Mouse (Mus musculus) limb, embryonic 11.5 days (tissue): Measurements from ENCODE around the gene Pced1b. TPM values are rescaled to one million over a fixed set of nuclear protein-coding genes. Genes with fewer than 3 reads are reported as not detected.

Source experiments
- ATAC-seq: fragments of 200-750 bp; cut with Nextera tagmentation; 2 replicates; pipeline ENCODE4 v1.8.0; 2017; ENCODE audit warnings: low read depth; ENCODE audit not compliant: insufficient number of reproducible peaks, low FRiP score, low TSS enrichment
- DNase-seq: peaks from one replicate; pipeline ENCODE4 v3.0.0-alpha.2; 2015; ENCODE audit warnings: low spot score
- H3K27ac ChIP-seq: fragments of 300-500 bp; sonication (generic); replicated peaks from 2 replicates; pipeline ENCODE4 v1.5.1; 2014; ENCODE audit warnings: low read depth, mild to moderate bottlenecking, low read length
- H3K27me3 ChIP-seq: fragments of 300-500 bp; sonication (generic); 2 replicates; pipeline ENCODE4 v1.6.1; 2014; ENCODE audit warnings: mild to moderate bottlenecking, low read length, mixed read lengths; ENCODE audit not compliant: control insufficient read depth, insufficient read depth
- H3K36me3 ChIP-seq: fragments of 300-500 bp; sonication (generic); 2 replicates; pipeline ENCODE4 v1.6.1; 2014; ENCODE audit warnings: mild to moderate bottlenecking, low read length, moderate library complexity, mixed read lengths; ENCODE audit not compliant: control insufficient read depth, insufficient read depth
- H3K4me1 ChIP-seq: fragments of 300-500 bp; sonication (generic); 2 replicates; pipeline ENCODE4 v1.6.1; 2014; ENCODE audit warnings: low read length, mixed read lengths; ENCODE audit not compliant: control insufficient read depth, insufficient read depth
- H3K4me2 ChIP-seq: fragments of 300-500 bp; sonication (generic); 2 replicates; pipeline ENCODE4 v1.6.1; 2014; ENCODE audit warnings: low read depth, mild to moderate bottlenecking, moderate library complexity; ENCODE audit not compliant: severe bottlenecking
- H3K4me3 ChIP-seq: fragments of 300-500 bp; sonication (generic); 2 replicates; pipeline ENCODE4 v1.5.1; 2014; ENCODE audit warnings: low read depth, low read length
- H3K9ac ChIP-seq: fragments of 300-500 bp; sonication (generic); 2 replicates; pipeline ENCODE4 v1.6.1; 2014; ENCODE audit warnings: mild to moderate bottlenecking, low read length
- H3K9me3 ChIP-seq: fragments of 300-500 bp; sonication (generic); 2 replicates; pipeline ENCODE4 v1.6.1; 2016; ENCODE audit warnings: low read length; ENCODE audit not compliant: control insufficient read depth
- WGBS: fragments of 180-500 bp; shearing (Covaris S2); extraction: QIAGEN DNeasy Blood & Tissue Kit; methylation state at CpG from one replicate; pipeline ENCODE4 v1.1.7; 2014; 5-methylcytosine and 5-hydroxymethylcytosine counted together
- polyA plus RNA-seq: library from polyadenylated mRNA; unstranded; fragments of >200 nt; fragmentation: Nextera tagmentation; extraction: Ambion mirVana; gene quantifications from 2 replicates; pipeline ENCODE4 v1.2.1, GENCODE M21; 2014

Gene Pced1b
- polyA plus RNA-seq, 1 experiment from 2014 or later = 4.2 TPM

- Histone ChIP-seq H3K4me1 (no peaks in the 10 kb centered on the region), H3K9ac (no peak overlapping the region), H3K36me3 (no peaks in the 10 kb centered on the region), H3K4me3 (no peak overlapping the region), H3K27me3 (no peaks in the 10 kb centered on the region), H3K9me3 (no peaks in the 10 kb centered on the region), H3K27ac (no peak overlapping the region), H3K4me2 (no peak overlapping the region)
- 91% methylated on average over 8 of the region's 8 CpGs for WGBS
- ATAC-seq (no peak), DNase-seq (no peak)
Measured at GRCm38 (mm10) chr15:97259300-97259699, 12.4 kb downstream of the Pced1b start.

GRCm38 (mm10) chr15:97259968-97260597 lies 13.2 kb downstream of the Pced1b start:
- no peaks in the 10 kb centered on the region for H3K4me1 ChIP-seq
- H3K9ac ChIP-seq = no peak overlapping the region
- WGBS = 83% methylated on average over 11 of the region's 11 CpGs
- H3K4me2 ChIP-seq = no peak overlapping the region
- ATAC-seq (no peak), DNase-seq (no peak)
- H3K36me3 ChIP-seq = no peaks in the 10 kb centered on the region
- no peaks in the 10 kb centered on the region for H3K9me3 ChIP-seq
- no peak overlapping the region for H3K4me3 ChIP-seq
- no peak overlapping the region for H3K27ac ChIP-seq
- H3K27me3 ChIP-seq = no peaks in the 10 kb centered on the region

- WGBS = 63% methylated on average over 9 of the region's 9 CpGs
- Histone ChIP-seq H3K27me3 (no peaks in the 10 kb centered on the region), H3K27ac (no peak overlapping the region), H3K4me1 (no peaks in the 10 kb centered on the region), H3K4me3 (no peak overlapping the region), H3K9ac (no peak overlapping the region), H3K9me3 (no peaks in the 10 kb centered on the region), H3K36me3 (no peaks in the 10 kb centered on the region), H3K4me2 (no peak overlapping the region)
- no peak for DNase-seq
- ATAC-seq = no peak
Measured at GRCm38 (mm10) chr15:97262251-97262650, 15.3 kb downstream of the Pced1b start.

- no peak overlapping the region for H3K4me2 ChIP-seq
- no peak overlapping the region for H3K27ac ChIP-seq
- 79% methylated on average over 14 of the region's 14 CpGs for WGBS
- H3K36me3 ChIP-seq = no peaks in the 10 kb centered on the region
- H3K4me1 ChIP-seq = no peaks in the 10 kb centered on the region
- no peaks in the 10 kb centered on the region for H3K27me3 ChIP-seq
- ATAC-seq (no peak), DNase-seq (no peak)
- H3K4me3 ChIP-seq = no peak overlapping the region
- no peaks in the 10 kb centered on the region for H3K9me3 ChIP-seq
- H3K9ac ChIP-seq = no peak overlapping the region
Measured at GRCm38 (mm10) chr15:97266236-97266845, 19.4 kb downstream of the Pced1b start.

- WGBS = 73% methylated on average over 8 of the region's 8 CpGs
- Histone ChIP-seq H3K9me3 (no peaks in the 10 kb centered on the region), H3K9ac (no peak overlapping the region), H3K4me1 (no peaks in the 10 kb centered on the region), H3K27ac (no peak overlapping the region), H3K4me3 (no peak overlapping the region), H3K27me3 (no peaks in the 10 kb centered on the region), H3K4me2 (no peak overlapping the region), H3K36me3 (no peaks in the 10 kb centered on the region)
- ATAC-seq (no peak), DNase-seq (no peak)
Measured at GRCm38 (mm10) chr15:97267094-97267695, 20.3 kb downstream of the Pced1b start.

GRCm38 (mm10) chr15:97271985-97272697 lies 25.2 kb downstream of the Pced1b start:
- Histone ChIP-seq H3K4me3 (no peak overlapping the region), H3K9ac (no peak overlapping the region), H3K27me3 (no peaks in the 10 kb centered on the region), H3K4me1 (peaks cover 10% of the 10 kb centered on the region), H3K36me3 (no peaks in the 10 kb centered on the region), H3K9me3 (no peaks in the 10 kb centered on the region), H3K4me2 (no peak overlapping the region), H3K27ac (no peak overlapping the region)
- 54% methylated on average over 7 of the region's 7 CpGs for WGBS
- ATAC-seq (no peak), DNase-seq (no peak)

- no peak overlapping the region for H3K9ac ChIP-seq
- H3K4me3 ChIP-seq = no peak overlapping the region
- ATAC-seq (no peak), DNase-seq (no peak)
- H3K4me2 ChIP-seq = no peak overlapping the region
- H3K9me3 ChIP-seq = no peaks in the 10 kb centered on the region
- no peaks in the 10 kb centered on the region for H3K36me3 ChIP-seq
- H3K27me3 ChIP-seq = no peaks in the 10 kb centered on the region
- 68% methylated on average over 3 of the region's 3 CpGs for WGBS
- no peak overlapping the region for H3K27ac ChIP-seq
- peaks cover 10% of the 10 kb centered on the region for H3K4me1 ChIP-seq
Measured at GRCm38 (mm10) chr15:97272831-97273230, 25.9 kb downstream of the Pced1b start.

- peaks cover 17% of the 10 kb centered on the region for H3K4me1 ChIP-seq
- H3K9me3 ChIP-seq = no peaks in the 10 kb centered on the region
- 60% methylated on average over 12 of the region's 12 CpGs for WGBS
- H3K36me3 ChIP-seq = no peaks in the 10 kb centered on the region
- H3K27me3 ChIP-seq = no peaks in the 10 kb centered on the region
- H3K27ac ChIP-seq = no peak overlapping the region
- no peak overlapping the region for H3K4me3 ChIP-seq
- DNase-seq (no peak), ATAC-seq (no peak)
- no peak overlapping the region for H3K9ac ChIP-seq
- no peak overlapping the region for H3K4me2 ChIP-seq
Measured at GRCm38 (mm10) chr15:97275626-97276395, 28.9 kb downstream of the Pced1b start.
